Mouse (Mus musculus) right cerebral cortex, adult 18-20 months (tissue): Measurements from ENCODE around the gene Entpd1.
A peak's percentile ranks its signal among the peaks of the same experiment; 100 is the strongest.

Experiments
- DNase-seq: peaks from one replicate; pipeline ENCODE4 v3.0.0; 2022; ENCODE audit warnings: mixed read lengths

Gene Entpd1

DNA sequence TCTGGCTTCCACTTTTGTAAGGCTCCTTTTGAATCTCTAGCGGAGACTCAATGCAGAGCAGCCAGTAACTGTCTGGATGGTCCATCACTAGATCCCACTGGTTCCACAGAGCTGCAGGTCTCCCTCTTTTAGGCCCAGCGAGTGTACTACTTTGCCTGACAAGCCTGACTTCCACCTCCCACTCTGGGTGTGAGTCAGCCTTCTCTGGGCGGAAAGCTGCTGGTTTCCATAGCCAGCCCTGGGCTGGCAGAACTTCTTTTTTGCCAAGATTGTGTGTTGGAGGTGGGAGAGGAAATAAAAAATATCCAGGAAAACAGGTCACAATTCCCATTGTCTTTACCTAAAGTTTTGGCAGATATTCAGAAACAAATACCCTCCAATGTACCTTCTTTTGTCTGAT lies 17.9 kb downstream of the Entpd1 start:
- peak; percentile 86 for DNase-seq

DNA sequence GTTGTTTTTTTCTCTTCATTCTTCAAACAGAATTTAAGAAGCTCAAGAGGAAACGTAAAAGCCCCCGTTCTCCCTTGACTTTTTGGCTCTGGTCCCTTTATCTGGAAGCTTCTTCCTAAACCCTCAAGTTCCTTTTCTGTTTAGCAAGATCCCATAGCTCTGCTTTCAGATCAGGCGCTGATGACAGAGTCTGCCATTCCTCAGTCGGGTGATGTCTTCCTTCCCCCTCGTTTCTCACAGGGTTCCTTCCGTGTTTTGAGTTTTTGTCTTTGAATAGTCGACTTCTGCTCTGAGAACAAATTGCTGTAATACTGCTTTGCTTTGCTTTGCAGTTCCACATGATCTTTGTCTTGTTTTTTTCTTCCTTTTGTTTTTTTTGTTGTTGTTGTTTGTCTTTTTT lies 18.4 kb downstream of the Entpd1 start:
- peak; percentile 34 for DNase-seq

DNA sequence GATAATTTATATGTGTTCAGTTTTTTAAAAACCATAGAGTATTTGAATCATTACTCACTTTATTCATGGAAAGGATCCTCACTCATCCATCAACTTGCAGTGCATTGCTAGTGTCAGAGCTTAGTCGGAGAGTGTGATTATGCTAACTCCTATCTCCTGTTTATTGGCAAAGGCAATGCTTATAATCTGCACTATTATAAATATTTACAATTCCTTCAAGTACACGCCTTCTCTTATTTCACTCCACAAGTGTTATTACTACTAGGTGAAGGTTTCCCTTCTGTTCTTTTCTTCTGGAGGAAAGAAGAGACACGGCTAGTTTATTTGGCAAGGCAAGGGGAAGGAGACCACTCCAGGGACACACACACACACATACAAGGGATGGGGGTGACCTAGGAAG lies 20.0 kb downstream of the Entpd1 start:
- no peak for DNase-seq

GRCm38 (mm10) chr19:40632668-40633067 lies 20.5 kb downstream of the Entpd1 start:
- DNase-seq = no peak

DNA sequence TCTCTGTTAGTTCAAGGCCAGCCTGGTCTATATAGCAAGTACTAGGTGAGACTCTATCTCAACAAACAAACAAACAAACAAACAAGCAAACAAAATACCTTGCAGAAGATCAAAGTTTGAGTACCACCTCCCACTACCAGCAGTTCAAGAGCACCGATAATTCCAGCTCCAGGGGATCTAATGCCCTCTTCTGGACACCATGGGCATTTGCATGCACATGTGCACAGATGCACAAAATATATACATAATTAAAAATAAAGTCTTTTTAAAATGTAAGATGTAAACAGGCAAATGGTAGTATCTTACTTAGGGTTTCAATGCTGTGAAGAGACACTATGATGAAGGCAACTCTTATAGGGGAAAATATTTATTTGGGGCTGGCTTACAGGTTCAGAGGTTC lies 21.0 kb downstream of the Entpd1 start:
- no peak for DNase-seq

DNA sequence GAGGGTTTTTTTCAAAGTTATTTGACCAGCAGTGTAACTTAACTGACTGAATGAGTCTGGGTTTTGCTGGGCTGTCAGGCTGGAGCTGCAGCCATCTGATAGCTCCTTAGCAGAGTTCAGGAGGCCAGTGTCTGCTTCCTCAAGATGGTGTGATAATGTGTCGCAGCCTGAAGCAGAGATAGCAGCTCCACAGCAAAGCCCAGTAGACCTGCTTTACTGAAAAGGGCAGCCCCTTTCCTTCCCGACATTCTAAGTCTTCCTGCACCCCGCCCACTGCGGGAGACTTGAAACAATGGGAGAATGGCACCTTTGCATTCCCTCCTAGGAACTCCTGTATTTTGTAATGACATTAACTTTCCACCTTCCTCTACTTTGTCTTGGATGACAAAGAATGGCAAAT lies 24.9 kb downstream of the Entpd1 start:
- no peak for DNase-seq

DNA sequence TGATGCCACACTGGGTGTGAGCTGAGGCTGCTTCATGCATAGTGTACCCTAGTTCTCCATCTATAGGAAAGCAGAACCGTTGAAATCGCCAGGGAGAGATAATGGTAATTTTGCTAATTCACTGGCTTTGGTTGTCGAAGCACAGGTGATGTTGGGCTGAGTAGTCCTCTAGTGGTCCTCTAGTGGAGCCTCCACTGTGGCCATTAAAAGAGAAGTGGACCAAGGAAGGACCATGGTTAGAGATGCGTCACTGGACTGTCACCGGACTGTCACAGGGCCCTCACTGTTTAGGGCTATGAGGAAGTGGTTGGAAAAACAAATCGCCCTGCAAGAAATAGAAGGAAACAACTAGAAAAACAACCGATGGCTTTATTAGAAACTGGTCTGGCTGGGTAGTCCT lies 25.4 kb downstream of the Entpd1 start:
- peak; percentile 4 for DNase-seq

DNA sequence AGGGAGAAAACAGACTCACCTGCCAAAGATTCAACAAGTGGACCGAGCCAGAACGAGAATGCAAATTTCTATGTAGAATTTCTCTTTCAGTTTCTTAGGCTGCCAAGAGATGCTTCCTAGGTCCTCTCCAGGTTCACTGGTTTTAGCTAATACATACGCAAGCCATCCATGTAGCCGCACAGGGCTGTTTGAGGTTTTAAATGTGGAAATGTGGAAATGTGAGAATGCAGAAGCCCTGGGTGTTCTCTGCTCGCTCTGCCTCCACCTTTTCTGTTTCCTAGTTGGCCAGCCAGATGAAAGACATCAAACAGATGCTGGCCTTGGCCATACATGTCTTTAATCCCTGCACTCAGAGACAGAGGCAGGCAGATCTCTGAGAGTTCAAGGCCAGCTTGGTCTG lies 26.4 kb downstream of the Entpd1 start:
- no peak for DNase-seq

GRCm38 (mm10) chr19:40639729-40640304 lies 27.7 kb downstream of the Entpd1 start:
- DNase-seq = no peak

- no peak for DNase-seq
Observed at GRCm38 (mm10) chr19:40640799-40641198, 28.6 kb downstream of the Entpd1 start.

DNA sequence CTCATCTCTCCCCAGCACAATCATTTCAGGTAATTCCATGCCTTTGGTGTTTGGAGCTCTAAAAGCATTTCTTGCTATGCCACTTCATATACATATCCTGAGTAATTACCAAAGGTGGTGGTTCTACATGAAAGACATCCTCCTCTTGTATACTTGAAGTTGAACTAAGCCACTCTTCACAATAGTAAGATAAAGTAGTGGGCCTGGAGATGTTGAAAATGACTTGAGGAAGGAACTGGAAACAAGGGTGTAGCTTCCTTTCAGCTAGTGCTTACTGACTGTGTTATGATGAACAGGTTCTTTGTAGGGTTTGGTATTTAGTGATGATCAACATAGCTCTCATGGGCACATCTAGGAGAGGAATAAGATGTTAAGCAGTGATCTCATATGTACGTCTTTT lies 31.7 kb downstream of the Entpd1 start:
- DNase-seq = no peak

DNA sequence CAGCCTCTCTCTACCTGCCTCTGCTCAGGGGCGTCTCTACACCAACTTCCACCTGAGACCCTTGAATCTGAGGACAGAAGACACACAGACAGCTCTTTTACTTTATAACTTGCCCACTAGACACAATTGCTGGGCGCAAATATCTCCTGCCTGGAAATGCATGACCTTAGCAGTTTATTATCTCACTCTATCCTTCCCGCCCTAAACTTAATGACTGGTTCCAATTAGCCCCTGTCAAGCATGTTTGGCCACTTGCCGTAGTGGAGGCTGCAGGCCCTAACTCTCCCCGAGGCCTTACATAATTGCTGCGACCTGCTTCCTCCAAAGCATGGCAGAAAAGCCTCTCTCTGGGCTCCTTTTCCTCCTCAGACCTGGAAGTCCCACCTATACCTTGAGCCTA lies 34.2 kb downstream of the Entpd1 start:
- no peak for DNase-seq

DNA sequence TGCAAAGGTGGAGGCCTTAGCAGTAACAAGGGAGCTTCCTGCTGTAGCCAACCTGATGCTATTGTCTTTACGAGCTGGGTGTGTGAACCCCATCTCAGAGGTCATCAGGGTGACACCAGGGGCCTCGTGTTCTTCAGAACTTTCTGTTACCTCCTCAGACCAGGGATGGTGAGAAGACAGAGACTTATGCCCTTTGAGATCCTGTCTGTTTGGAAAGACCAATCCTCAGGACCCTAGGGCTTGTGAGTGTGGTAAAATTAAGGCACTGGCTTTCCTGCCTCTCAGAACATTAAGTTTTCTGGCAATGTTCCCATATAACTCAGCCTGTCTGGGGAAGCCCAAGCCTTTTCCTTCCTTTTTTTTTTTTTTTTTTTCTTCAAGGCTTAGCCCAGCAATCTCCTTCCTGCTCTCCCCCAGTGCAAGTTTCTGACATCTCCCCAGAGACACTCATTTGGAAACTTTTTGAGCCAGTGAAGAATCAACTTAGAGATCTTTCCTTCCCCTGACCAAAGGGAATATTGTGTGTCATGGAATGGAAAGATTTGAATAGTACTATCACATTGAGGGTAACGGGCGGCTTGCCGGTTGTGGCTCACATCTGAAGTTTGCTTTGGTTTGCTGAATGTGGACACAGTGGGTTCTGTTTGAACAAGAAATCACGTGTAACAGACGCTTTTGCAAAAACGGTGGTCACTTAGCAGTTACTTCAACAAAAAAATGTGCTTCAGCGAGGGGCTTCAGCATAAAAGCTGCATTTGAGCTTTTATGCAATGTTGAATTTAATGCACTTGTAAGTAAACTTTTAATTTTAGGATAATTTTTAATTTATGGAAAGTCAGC lies 35.4 kb downstream of the Entpd1 start:
- DNase-seq = no peak

DNA sequence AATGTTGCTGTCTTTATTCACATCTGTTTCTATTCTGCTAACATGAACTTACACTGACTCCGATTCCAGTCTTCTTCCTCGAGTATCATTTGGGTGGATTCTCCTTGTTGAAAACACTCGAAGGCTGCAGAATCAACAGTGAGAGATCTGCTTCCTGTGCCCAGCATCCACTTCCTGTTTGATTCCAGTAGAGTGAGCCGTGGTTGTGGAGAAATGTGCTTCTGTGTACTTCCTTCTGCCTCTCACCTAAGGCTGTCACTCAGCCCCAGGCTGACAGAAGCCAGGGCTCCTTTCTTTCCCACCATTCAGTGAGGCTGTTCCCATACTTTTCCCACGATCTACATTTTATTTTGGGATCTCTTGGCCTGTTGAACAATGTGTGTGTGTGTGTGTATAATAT lies 37.9 kb downstream of the Entpd1 start:
- no peak for DNase-seq

DNA sequence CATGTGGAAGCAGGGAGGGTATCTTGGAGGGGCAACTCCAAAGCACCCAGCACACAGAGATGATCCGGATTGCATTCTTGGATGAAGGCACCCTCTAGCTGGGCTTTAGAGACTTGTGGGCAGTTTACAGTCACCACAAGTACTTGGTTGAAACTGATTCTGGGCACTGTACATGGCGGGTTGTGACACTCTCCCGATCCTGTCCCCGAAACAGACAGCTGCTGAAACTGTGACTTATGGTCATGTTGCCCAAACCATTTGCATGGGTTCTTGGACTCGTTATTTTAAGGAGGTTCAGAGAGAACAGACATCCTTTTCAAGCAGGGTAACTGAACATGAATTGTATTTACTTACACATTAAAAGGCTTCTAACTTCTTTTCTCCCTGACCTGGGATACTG lies 44.0 kb downstream of the Entpd1 start:
- DNase-seq = no peak

GRCm38 (mm10) chr19:40658281-40658680 lies 46.1 kb downstream of the Entpd1 start:
- DNase-seq = no peak

- no peak for DNase-seq
Observed at GRCm38 (mm10) chr19:40658935-40659334, 46.8 kb downstream of the Entpd1 start.

DNA sequence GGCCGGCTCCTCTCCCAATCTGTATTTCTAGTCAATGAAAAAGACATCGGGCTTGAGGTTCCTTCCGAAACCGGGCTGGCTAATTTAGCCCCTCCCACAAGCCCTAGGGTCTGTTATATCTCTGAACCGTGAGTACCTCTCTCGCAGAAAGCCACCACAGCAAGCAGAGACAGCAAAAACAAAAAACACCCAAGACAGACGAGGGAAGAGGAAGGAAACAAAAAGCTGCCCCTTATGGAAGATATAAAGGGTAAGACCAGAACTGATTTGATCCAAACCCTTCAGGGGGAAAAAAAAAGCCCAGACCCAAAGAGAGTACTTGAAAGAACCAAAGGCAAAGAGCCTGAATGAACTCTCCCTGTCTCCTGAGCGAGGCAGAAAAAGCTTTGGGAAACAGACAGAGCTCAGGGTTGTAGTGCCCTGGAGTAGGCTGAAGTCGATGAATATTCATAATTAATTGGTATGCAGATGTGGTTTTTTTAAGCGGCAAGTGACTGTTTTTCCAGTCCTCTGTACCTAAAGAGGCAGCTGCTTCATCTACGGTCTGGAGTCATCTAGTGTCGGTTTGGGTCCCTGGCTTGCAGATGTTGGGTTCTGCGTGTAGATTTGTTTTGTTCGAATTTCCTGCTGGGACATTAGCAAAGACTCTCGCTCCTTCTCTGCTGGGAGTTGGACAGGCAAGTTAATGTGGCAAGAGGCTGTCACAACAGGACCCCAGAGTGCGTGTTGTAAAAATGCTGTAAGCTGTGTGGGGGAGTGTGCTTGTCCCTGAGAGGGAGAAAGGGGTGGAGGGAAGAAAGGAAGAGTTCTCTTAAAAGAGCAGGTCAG lies 47.7 kb downstream of the Entpd1 start:
- DNase-seq = no peak

DNA sequence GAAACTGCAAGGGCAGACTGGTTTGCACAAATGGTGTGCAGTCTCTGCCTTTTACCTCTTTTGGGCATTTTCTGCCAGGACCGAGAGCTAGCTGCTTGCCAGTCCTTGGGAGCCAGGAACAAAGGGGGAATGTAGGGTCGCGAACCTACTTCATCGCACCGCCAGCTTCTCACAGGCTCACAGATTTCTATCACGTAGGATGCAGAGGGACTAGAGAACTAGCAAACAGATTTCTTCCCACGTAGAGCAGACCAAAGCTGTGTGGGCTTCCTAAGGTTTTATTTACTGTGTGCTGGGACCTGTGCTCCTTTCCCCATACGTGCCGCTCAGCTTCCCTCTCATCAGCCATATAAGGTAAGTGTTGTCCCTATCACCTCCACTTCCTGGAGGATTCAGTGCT lies 48.3 kb downstream of the Entpd1 start:
- DNase-seq = no peak

DNA sequence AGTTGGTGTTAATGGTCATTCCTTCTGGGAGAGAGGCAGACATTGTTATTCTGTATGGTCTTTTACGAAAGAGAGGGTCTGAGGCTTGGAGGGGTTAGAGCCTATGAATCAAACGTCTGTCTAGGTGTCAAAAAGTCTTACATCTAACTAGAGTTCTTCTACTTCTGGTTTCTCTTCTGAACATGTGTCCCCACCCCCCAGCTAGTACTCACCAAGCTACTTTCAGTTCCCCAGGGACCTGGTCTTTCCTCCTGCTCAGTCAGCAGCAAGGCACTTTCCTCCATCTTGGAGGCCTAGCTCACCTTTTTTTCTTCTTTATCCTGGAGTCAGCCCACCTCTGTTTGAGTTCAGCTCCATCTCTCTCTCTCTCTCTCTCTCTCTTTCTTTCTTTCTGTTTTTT lies 48.9 kb downstream of the Entpd1 start:
- DNase-seq = no peak

- no peak for DNase-seq
Observed at GRCm38 (mm10) chr19:40661874-40662273, 49.7 kb downstream of the Entpd1 start.

DNA sequence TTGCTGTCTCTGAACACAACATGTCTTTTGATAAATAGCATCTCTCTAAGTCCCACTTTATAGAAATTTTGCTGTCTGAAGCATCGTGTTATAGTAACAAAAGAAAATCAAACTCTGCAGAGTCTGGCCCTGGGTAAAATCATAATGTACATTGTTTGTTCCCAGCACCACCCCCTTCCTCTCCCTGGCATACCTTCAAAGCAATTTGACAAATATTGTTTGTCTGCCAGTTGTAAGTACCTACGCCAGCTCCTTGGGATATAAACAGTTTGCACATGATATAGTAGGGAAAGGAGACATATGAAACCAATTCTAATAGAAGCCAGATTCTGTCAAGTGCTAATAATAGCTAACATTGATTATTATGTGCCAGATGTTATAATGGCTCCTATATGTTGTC lies 50.6 kb downstream of the Entpd1 start:
- no peak for DNase-seq

- DNase-seq = no peak
Observed at GRCm38 (mm10) chr19:40665778-40666177, 53.6 kb downstream of the Entpd1 start.

DNA sequence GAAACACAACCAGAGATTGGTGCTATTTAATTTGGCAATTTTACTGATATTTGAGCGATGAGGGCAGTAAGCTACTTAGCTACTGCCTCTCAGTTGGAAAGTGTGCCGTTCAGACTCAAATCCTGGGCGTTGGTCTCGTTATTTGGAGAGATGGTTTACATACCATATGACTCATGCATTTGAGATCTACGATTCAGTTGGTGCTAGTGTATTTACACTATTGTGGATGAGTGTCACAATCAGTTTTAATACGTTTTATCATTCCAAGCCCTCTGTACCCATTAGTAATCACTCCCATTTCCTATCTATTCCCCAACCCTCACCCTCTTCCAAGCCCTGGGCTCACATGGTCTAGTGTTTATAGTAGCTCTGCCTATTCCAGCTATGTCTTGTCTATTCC lies 54.9 kb downstream of the Entpd1 start:
- no peak for DNase-seq
